Mouse (Mus musculus) MEL (cell line): ENCODE measurements around the gene Arhgap9. TPM values are rescaled to one million over a fixed set of nuclear protein-coding genes. Genes with fewer than 3 reads are reported as not detected.

Experiments used
- DNase-seq: peaks from one replicate; pipeline ENCODE4 v3.0.0; 2011; ENCODE audit warnings: low read depth, low spot score
- H3K27ac ChIP-seq: 2 replicates; pipeline ENCODE4 v1.5.1; 2012; ENCODE audit warnings: low read depth, mild to moderate bottlenecking, control low read depth, low read length, moderate library complexity; ENCODE audit not compliant: control insufficient read depth
- H3K27me3 ChIP-seq, 2 experiments: fragments of 150-350 bp in 1 of 2; sonication (generic) in 1 of 2; 2 replicates each; pipeline ENCODE4 v1.6.1; 2012; ENCODE audit warnings: low read length in 2 of 2, mild to moderate bottlenecking in 2 of 2, improper control_type of control experiment in 1 of 2, moderate library complexity in 1 of 2; ENCODE audit not compliant: insufficient read depth in 2 of 2, control insufficient read depth in 1 of 2
- H3K36me3 ChIP-seq, 2 experiments: 2 replicates each; pipeline ENCODE4 v1.6.1; 2012 to 2014; ENCODE audit warnings: low read length in 2 of 2, improper control_type of control experiment in 1 of 2, inconsistent platforms in 1 of 2, mild to moderate bottlenecking in 1 of 2; ENCODE audit not compliant: insufficient read depth in 2 of 2, control insufficient read depth in 1 of 2
- H3K4me1 ChIP-seq, 2 experiments: fragments of 150-350 bp in 1 of 2; sonication (generic) in 1 of 2; 2 replicates each; pipeline ENCODE4 v1.6.1; 2012; ENCODE audit warnings: low read length in 2 of 2, improper control_type of control experiment in 1 of 2, mild to moderate bottlenecking in 1 of 2; ENCODE audit not compliant: insufficient read depth in 2 of 2, control insufficient read depth in 1 of 2
- H3K4me3 ChIP-seq, 2 experiments: fragments of 150-350 bp in 1 of 2; sonication (generic) in 1 of 2; 2 replicates each; pipeline ENCODE4 v1.5.1; 2012; ENCODE audit warnings: low read depth in 2 of 2, low read length in 2 of 2, mild to moderate bottlenecking in 2 of 2, moderate library complexity in 2 of 2, control low read depth in 1 of 2, improper control_type of control experiment in 1 of 2; ENCODE audit not compliant: control insufficient read depth in 1 of 2, insufficient read depth in 1 of 2
- H3K79me2 ChIP-seq: 2 replicates; pipeline ENCODE4 v1.6.1; 2012; ENCODE audit warnings: mild to moderate bottlenecking, low read length, moderate library complexity; ENCODE audit not compliant: control insufficient read depth, poor library complexity, insufficient read depth
- H3K9ac ChIP-seq: 2 replicates; pipeline ENCODE4 v1.6.1; 2012; ENCODE audit warnings: low read depth, mild to moderate bottlenecking, control low read depth, low read length, moderate library complexity; ENCODE audit not compliant: control insufficient read depth, poor library complexity, severe bottlenecking
- H3K9me3 ChIP-seq: fragments of 150-350 bp; sonication (generic); replicated peaks from 2 replicates; pipeline ENCODE4 v1.6.1; 2012; ENCODE audit warnings: mild to moderate bottlenecking, low read length, improper control_type of control experiment, moderate library complexity; ENCODE audit not compliant: insufficient read depth
- BHLHE40 ChIP-seq: IDR thresholded peaks from 2 replicates; pipeline ENCODE4 v1.6.1; 2012; ENCODE audit warnings: low read depth, mild to moderate bottlenecking, inconsistent platforms, low read length, improper control_type of control experiment, borderline replicate concordance
- CHD1 ChIP-seq: IDR thresholded peaks from 2 replicates; pipeline ENCODE4 v1.6.1; 2012; ENCODE audit warnings: low read depth, mild to moderate bottlenecking, inconsistent platforms, low read length, improper control_type of control experiment
- CHD2 ChIP-seq: IDR thresholded peaks from 2 replicates; pipeline ENCODE4 v1.6.1; 2011; ENCODE audit warnings: low read length, improper control_type of control experiment
- E2F4 ChIP-seq: IDR thresholded peaks from 2 replicates; pipeline ENCODE4 v1.6.1; 2011; ENCODE audit warnings: low read depth, low read length, improper control_type of control experiment, borderline replicate concordance
- ELF1 ChIP-seq: IDR thresholded peaks from 2 replicates; pipeline ENCODE4 v1.6.1; 2014; ENCODE audit warnings: low read depth, mild to moderate bottlenecking, inconsistent platforms, low read length, improper control_type of control experiment, moderate library complexity
- EP300 ChIP-seq, 2 experiments: IDR thresholded peaks; 2 replicates each; pipeline ENCODE4 v1.6.1; 2011; ENCODE audit warnings: improper control_type of control experiment in 2 of 2, low read length in 2 of 2, low read depth in 1 of 2, mild to moderate bottlenecking in 1 of 2
- ETS1 ChIP-seq: IDR thresholded peaks from 2 replicates; pipeline ENCODE4 v1.6.1; 2012; ENCODE audit warnings: low read depth, mild to moderate bottlenecking, inconsistent platforms, low read length, improper control_type of control experiment, moderate library complexity
- GATA1 ChIP-seq: IDR thresholded peaks from 2 replicates; pipeline ENCODE4 v1.6.1; 2011; ENCODE audit warnings: low read depth, low read length, improper control_type of control experiment
- HCFC1 ChIP-seq: IDR thresholded peaks from 2 replicates; pipeline ENCODE4 v1.6.1; 2012; ENCODE audit warnings: low read depth, mild to moderate bottlenecking, inconsistent platforms, low read length, improper control_type of control experiment, moderate library complexity
- KAT2A ChIP-seq: conservative IDR thresholded peaks from 2 replicates; pipeline ENCODE4 v1.6.1; 2012; ENCODE audit warnings: low read depth, low read length, improper control_type of control experiment, inconsistent platforms
- MAX ChIP-seq: IDR thresholded peaks from 2 replicates; pipeline ENCODE4 v1.6.1; 2011; ENCODE audit warnings: low read length, improper control_type of control experiment
- MAZ ChIP-seq: IDR thresholded peaks from 2 replicates; pipeline ENCODE4 v1.6.1; 2012; ENCODE audit warnings: low read depth, mild to moderate bottlenecking, inconsistent platforms, low read length, improper control_type of control experiment
- MXI1 ChIP-seq: IDR thresholded peaks from 2 replicates; pipeline ENCODE4 v1.6.1; 2011; ENCODE audit warnings: mild to moderate bottlenecking, low read depth, low read length, improper control_type of control experiment
- MYB ChIP-seq: IDR thresholded peaks from 2 replicates; pipeline ENCODE4 v1.6.1; 2011; ENCODE audit warnings: mild to moderate bottlenecking, low read depth, low read length, improper control_type of control experiment
- MYC ChIP-seq: IDR thresholded peaks from 2 replicates; pipeline ENCODE4 v1.6.1; 2011; ENCODE audit warnings: low read depth, mild to moderate bottlenecking, low read length, improper control_type of control experiment, moderate library complexity
- NELFE ChIP-seq: IDR thresholded peaks from 2 replicates; pipeline ENCODE4 v1.6.1; 2011; ENCODE audit warnings: low read depth, low read length, improper control_type of control experiment
- NRF1 ChIP-seq: IDR thresholded peaks from 2 replicates; pipeline ENCODE4 v1.6.1; 2014; ENCODE audit warnings: low read depth, mild to moderate bottlenecking, inconsistent platforms, low read length, improper control_type of control experiment, moderate library complexity; ENCODE audit not compliant: poor library complexity, insufficient read depth, severe bottlenecking
- POLR2A ChIP-seq, 2 experiments: IDR thresholded peaks; 2 replicates each; pipeline ENCODE4 v1.6.1; 2011 to 2012; ENCODE audit warnings: low read length in 2 of 2, mild to moderate bottlenecking in 2 of 2, control low read depth in 1 of 2, improper control_type of control experiment in 1 of 2, low read depth in 1 of 2, moderate library complexity in 1 of 2; ENCODE audit not compliant: control insufficient read depth in 1 of 2, insufficient read depth in 1 of 2, poor library complexity in 1 of 2
- POLR2AphosphoS2 ChIP-seq: IDR thresholded peaks from 2 replicates; pipeline ENCODE4 v1.6.1; 2011; ENCODE audit warnings: low read length, improper control_type of control experiment
- POLR2AphosphoS5 ChIP-seq: IDR thresholded peaks from 2 replicates; pipeline ENCODE4 v1.6.1; 2012; ENCODE audit warnings: low read depth, borderline replicate concordance, mild to moderate bottlenecking, inconsistent platforms, low read length, moderate library complexity, mixed read lengths
- RCOR1 ChIP-seq: IDR thresholded peaks from 2 replicates; pipeline ENCODE4 v1.6.1; 2012; ENCODE audit warnings: low read depth, mild to moderate bottlenecking, inconsistent platforms, low read length, improper control_type of control experiment
- SIN3A ChIP-seq: IDR thresholded peaks from 2 replicates; pipeline ENCODE4 v1.6.1; 2012; ENCODE audit warnings: low read length, improper control_type of control experiment, inconsistent platforms
- TBP ChIP-seq: IDR thresholded peaks from 2 replicates; pipeline ENCODE4 v1.8.0; 2011; ENCODE audit warnings: low read depth, low read length, improper control_type of control experiment
- TCF12 ChIP-seq: IDR thresholded peaks from 2 replicates; pipeline ENCODE4 v1.6.1; 2014; ENCODE audit warnings: low read depth, mild to moderate bottlenecking, inconsistent platforms, low read length, improper control_type of control experiment, moderate library complexity
- USF1 ChIP-seq: IDR thresholded peaks from 2 replicates; pipeline ENCODE4 v1.6.1; 2014; ENCODE audit warnings: low read depth, mild to moderate bottlenecking, inconsistent platforms, low read length, improper control_type of control experiment, moderate library complexity
- USF2 ChIP-seq, 2 experiments: IDR thresholded peaks; 2 replicates each; pipeline ENCODE4 v1.6.1; 2011 to 2012; ENCODE audit warnings: improper control_type of control experiment in 2 of 2, low read length in 2 of 2, borderline replicate concordance in 1 of 2, inconsistent platforms in 1 of 2, low read depth in 1 of 2, mild to moderate bottlenecking in 1 of 2; ENCODE audit not compliant: insufficient read depth in 1 of 2
- ZC3H11A ChIP-seq: IDR thresholded peaks from 2 replicates; pipeline ENCODE4 v1.6.1; 2012; ENCODE audit warnings: low read depth, mild to moderate bottlenecking, inconsistent platforms, low read length, improper control_type of control experiment
- ZMIZ1 ChIP-seq: IDR thresholded peaks from 2 replicates; pipeline ENCODE4 v1.6.1; 2012; ENCODE audit warnings: low read depth, mild to moderate bottlenecking, inconsistent platforms, low read length, improper control_type of control experiment, moderate library complexity
- polyA plus RNA-seq, 2 experiments: library from polyadenylated mRNA; stranded (reverse) in 1 of 2; unstranded in 1 of 2; fragments of >175 nt in 1 of 2; fragments of >200 nt in 1 of 2; gene quantifications; 2 replicates each; pipeline versions ENCODE4 v1.2.1 to v1.2.4; 2012; ENCODE audit warnings: low replicate concordance in 2 of 2, low read depth in 1 of 2; ENCODE audit not compliant: insufficient read length in 2 of 2, insufficient read depth in 1 of 2, missing spikeins in 1 of 2
- total RNA-seq: library from RNA; depleted of rRNA; stranded (reverse); fragments of 300-350 nt; gene quantifications from 2 replicates; pipeline ENCODE4 v1.2.3, GENCODE M21; 2012

Gene Arhgap9
- total and polyA plus RNA-seq, 3 experiments, result 24.4 to 41.1 TPM; not detected in 1

DNA sequence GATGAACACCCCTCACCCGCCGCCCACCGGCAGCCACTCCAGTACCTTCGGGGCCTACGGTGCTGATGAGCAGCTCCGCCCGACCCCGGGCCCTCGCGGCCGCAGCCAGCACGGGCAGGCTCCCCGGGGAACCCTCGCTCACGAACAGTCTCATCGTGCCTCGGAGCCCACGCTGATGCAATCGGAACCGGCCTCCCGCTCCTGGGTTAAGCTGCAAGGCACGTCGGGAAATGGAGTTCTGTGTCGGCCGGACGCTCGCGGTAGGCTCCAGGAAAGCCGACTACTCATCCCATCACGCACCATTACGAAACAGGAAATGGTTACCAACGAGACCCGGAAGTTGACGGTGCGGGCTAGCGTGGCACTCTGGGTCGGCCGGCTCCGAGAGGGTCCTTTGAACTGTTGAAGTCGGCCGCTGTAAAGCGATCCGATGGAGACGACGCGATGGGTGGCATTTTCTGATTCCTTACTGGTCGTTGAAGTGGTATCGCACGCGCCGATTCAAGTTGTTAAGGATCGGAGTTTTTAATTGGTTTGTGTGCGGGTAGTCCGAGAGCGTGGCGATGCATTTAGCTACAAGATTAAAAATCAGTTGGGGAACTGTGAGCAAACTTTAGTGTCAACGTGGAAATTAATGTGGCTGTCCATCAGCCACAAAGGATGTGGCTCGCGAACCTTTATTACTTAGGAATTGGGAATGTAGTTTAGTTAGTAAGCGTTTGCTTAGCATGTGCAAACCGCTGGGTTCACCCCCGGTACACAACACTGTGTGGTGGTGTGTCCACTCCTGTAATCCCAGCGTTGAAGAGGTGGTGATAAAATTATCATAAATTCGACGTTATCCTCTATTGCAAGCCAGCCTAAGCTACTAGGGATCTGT lies 10.0 kb upstream of the Arhgap9 start, which contains the start of gene Mars:
Gene Mars, minus strand, starts transcription at position 311 of the 880 bp plus-strand sequence.
- Histone ChIP-seq H3K4me1 (peaks cover 3 to 20% of the 10 kb centered on the region in 2 experiments; a peak in 3 of 4 replicates), H3K36me3 (peaks cover 10 to 18% of the 10 kb centered on the region in 2 experiments), H3K4me3 (peak within 1 kb of the TSS; percentile 76 to 80), H3K79me2 (peaks cover 29% of the 10 kb centered on the region), H3K27ac (peak within 1 kb of the TSS; percentile 75), H3K27me3 (no peaks in the 10 kb centered on the region), H3K9me3 (no peaks in the 10 kb centered on the region), H3K9ac (peak within 1 kb of the TSS; percentile 95)
- TF ChIP-seq CHD1 (peak; percentile 29; the same call in 1 of the 2 replicates), NRF1 (peak; percentile 49; the same call in 1 of the 2 replicates), BHLHE40 (no peak), KAT2A (peak; percentile 95), USF1 (peak; percentile 47; the same call in 1 of the 2 replicates), RCOR1 (0 out of 2 replicates have a peak, but pooled peaks have one; percentile 17), ZMIZ1 (no peak), ELF1 (peak; percentile 93), ZC3H11A (no peak), MYB (no peak; the same call in 1 of the 2 replicates), POLR2AphosphoS2 (peak; percentile 73; the same call in 1 of the 2 replicates), USF2 (IDR thresholded peaks at IDR 0.05; ENCODE audit: borderline replicate concordance in 1 of 2, insufficient read depth in 1 of 2, low read depth in 1 of 2, low read length in 2 of 2) (no peak), MYC (peak; percentile 93), MAZ (0 out of 2 replicates have a peak, but pooled peaks have one; percentile 59), TBP (peak; percentile 88), TCF12 (peak; percentile 75), NELFE (peak; percentile 81), SIN3A (peak; percentile 97), POLR2A (IDR thresholded peaks at IDR 0.05; ENCODE audit: control insufficient read depth in 1 of 2, insufficient read depth in 1 of 2, low read depth in 1 of 2, low read length in 2 of 2, poor library complexity in 1 of 2) (peak; percentile 51 to 86; a peak in 3 of 4 replicates), E2F4 (peak; percentile 55; the same call in 1 of the 2 replicates), GATA1 (no peak; the same call in 1 of the 2 replicates), EP300 (IDR thresholded peaks at IDR 0.05; ENCODE audit: low read depth in 1 of 2, low read length in 2 of 2) (peak in 1 of 2 experiments; percentile 41; a peak in 1 of 4 replicates), POLR2AphosphoS5 (no peak), MXI1 (peak; percentile 95), HCFC1 (peak; percentile 98), MAX (peak; percentile 73), ETS1 (no peak; the same call in 1 of the 2 replicates), CHD2 (0 out of 2 replicates have a peak, but pooled peaks have one; percentile 23)
- peak; percentile 97 for DNase-seq
